Mouse (Mus musculus): ENCODE measurements around the gene Ash1l.

DNA sequence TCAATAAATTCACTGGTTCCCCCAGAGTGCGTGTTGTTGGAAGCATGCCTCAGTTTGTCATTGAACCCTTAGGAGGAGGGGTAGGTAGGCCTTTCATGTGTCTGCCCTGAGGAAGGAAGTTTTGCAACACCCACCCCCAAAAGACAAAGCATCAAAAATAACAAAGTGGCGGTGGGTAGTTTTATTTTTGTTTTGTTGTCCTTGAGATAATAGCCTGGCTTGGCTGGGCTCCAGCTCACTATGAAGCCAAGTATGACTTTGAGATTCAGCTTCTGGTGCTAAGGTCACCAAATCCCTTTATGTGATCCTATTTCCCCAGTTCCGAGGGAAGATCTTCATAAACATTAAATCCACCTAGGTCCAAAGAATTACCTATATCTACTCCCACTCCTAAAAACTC, 173.8 kb downstream of the Ash1l start:
- no peak for TF ChIP-seq CTCF (IDR thresholded peaks at IDR 0.05; ENCODE audit: control insufficient read depth, insufficient read depth, insufficient replicate concordance, low read depth, low read length)
- no peak for TF ChIP-seq POLR2A (IDR thresholded peaks at IDR 0.05; ENCODE audit: control insufficient read depth, low read depth, low read length)
